Mouse (Mus musculus) hindbrain, embryonic 11.5 days (tissue): ENCODE results near the gene Gm36210. TPM values are rescaled to one million over a fixed set of nuclear protein-coding genes. Genes with fewer than 3 reads are reported as not detected.

ENCODE experiments used
- ATAC-seq: fragments of 200-750 bp; cut with Nextera tagmentation; 2 replicates; pipeline ENCODE4 v1.8.0; 2017; ENCODE audit warnings: mild to moderate bottlenecking, moderate TSS enrichment, moderate library complexity; ENCODE audit not compliant: low FRiP score
- DNase-seq: peaks from one replicate; pipeline ENCODE4 v3.0.0-alpha.2; 2015; ENCODE audit warnings: low spot score
- H3K27ac ChIP-seq: fragments of 300-500 bp; sonication (generic); 2 replicates; pipeline ENCODE4 v1.5.1; 2014; ENCODE audit warnings: mild to moderate bottlenecking, low read depth, low read length
- H3K27me3 ChIP-seq: fragments of 300-500 bp; sonication (generic); 2 replicates; pipeline ENCODE4 v1.6.1; 2014; ENCODE audit warnings: mild to moderate bottlenecking, low read length, moderate library complexity, mixed read lengths; ENCODE audit not compliant: control insufficient read depth, insufficient read depth
- H3K36me3 ChIP-seq: fragments of 300-500 bp; sonication (generic); 2 replicates; pipeline ENCODE4 v1.6.1; 2014; ENCODE audit warnings: mild to moderate bottlenecking, low read length, moderate library complexity, mixed read lengths; ENCODE audit not compliant: control insufficient read depth, insufficient read depth
- H3K4me1 ChIP-seq: fragments of 300-500 bp; sonication (generic); replicated peaks from 2 replicates; pipeline ENCODE4 v1.6.1; 2014; ENCODE audit warnings: low read length, mixed read lengths; ENCODE audit not compliant: control insufficient read depth, insufficient read depth
- H3K4me2 ChIP-seq: fragments of 300-500 bp; sonication (generic); replicated peaks from 2 replicates; pipeline ENCODE4 v1.6.1; 2014; ENCODE audit warnings: mild to moderate bottlenecking, low read depth, low read length
- H3K4me3 ChIP-seq: fragments of 300-500 bp; sonication (generic); 2 replicates; pipeline ENCODE4 v1.5.1; 2014; ENCODE audit warnings: low read depth, low read length
- H3K9ac ChIP-seq: fragments of 300-500 bp; sonication (generic); 2 replicates; pipeline ENCODE4 v1.6.1; 2014; ENCODE audit warnings: low read depth, low read length
- H3K9me3 ChIP-seq: fragments of 300-500 bp; sonication (generic); 2 replicates; pipeline ENCODE4 v1.6.1; 2016; ENCODE audit warnings: low read length; ENCODE audit not compliant: control insufficient read depth
- WGBS: fragments of 180-500 bp; shearing (Covaris S2); extraction: QIAGEN DNeasy Blood & Tissue Kit; methylation state at CpG from one replicate; pipeline ENCODE4 v1.1.7; 2014; 5-methylcytosine and 5-hydroxymethylcytosine counted together
- polyA plus RNA-seq: library from polyadenylated mRNA; unstranded; fragments of >200 nt; fragmentation: Nextera tagmentation; extraction: Ambion mirVana; gene quantifications from 2 replicates; pipeline ENCODE4 v1.2.1, GENCODE M21; 2014

Gm36210 gene
- polyA plus RNA-seq, 1 experiment from 2014 or later = not detected

DNA sequence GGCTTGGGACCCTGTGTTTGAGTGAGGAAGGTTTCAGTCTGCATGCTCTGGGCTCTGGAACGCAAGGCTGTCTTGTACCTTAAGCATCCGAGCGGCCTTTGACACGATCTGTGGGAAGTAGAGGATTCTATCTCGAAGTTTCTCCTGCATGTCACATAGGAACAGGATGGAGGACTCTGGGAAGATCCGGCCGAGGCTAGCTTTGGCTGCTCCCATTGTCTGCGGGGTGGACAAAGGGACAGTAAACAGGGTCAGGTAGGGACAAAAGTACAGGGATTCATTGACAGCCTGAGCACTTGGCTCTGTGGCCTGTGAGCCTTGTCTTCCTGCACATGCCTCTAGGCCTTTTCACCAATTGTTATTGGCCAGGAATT lies 55.0 kb downstream of the Gm36210 start:
- Histone ChIP-seq H3K36me3 (no peaks in the 10 kb centered on the region), H3K9me3 (no peaks in the 10 kb centered on the region), H3K27me3 (no peaks in the 10 kb centered on the region), H3K4me3 (no peak overlapping the region), H3K27ac (no peak overlapping the region), H3K4me1 (no peaks in the 10 kb centered on the region), H3K4me2 (no peak overlapping the region), H3K9ac (no peak overlapping the region)
- 70% methylated on average over 8 of the region's 8 CpGs for WGBS
- ATAC-seq (no peak), DNase-seq (no peak)

- H3K4me2 ChIP-seq = no peak overlapping the region
- no peaks in the 10 kb centered on the region for H3K4me1 ChIP-seq
- ATAC-seq (no peak), DNase-seq (no peak)
- no peak overlapping the region for H3K9ac ChIP-seq
- H3K9me3 ChIP-seq = no peaks in the 10 kb centered on the region
- 80% methylated on average over 11 of the region's 11 CpGs for WGBS
- no peaks in the 10 kb centered on the region for H3K36me3 ChIP-seq
- H3K27ac ChIP-seq = no peak overlapping the region
- H3K4me3 ChIP-seq = no peak overlapping the region
- H3K27me3 ChIP-seq = no peaks in the 10 kb centered on the region
These were observed 55.5 kb downstream of the Gm36210 start for GRCm38 (mm10) chr7:4850621-4851314.

- H3K36me3 ChIP-seq = no peaks in the 10 kb centered on the region
- DNase-seq = no peak
- H3K27me3 ChIP-seq = no peaks in the 10 kb centered on the region; the same call in 1 of the 2 replicates
- no peak overlapping the region for H3K4me3 ChIP-seq
- H3K4me1 ChIP-seq = no peaks in the 10 kb centered on the region
- ATAC-seq = no peak
- no peak overlapping the region for H3K27ac ChIP-seq
- no peaks in the 10 kb centered on the region for H3K9me3 ChIP-seq
- H3K4me2 ChIP-seq = no peak overlapping the region
- WGBS = 65% methylated on average over 9 of the region's 9 CpGs
- no peak overlapping the region for H3K9ac ChIP-seq
These were observed 56.9 kb downstream of the Gm36210 start for GRCm38 (mm10) chr7:4849372-4849771.

Other genes with a start within 250 kb of the Gm36210 start
- 6.0 and 8.1 TPM in 2 replicates for gene Ppp6r1, start 247.5 kb downstream of the Gm36210 start, polyA plus RNA-seq
- gene Hspbp1, start 221.4 kb downstream of the Gm36210 start, polyA plus RNA-seq = 112 and 114 TPM in 2 replicates
- gene Brsk1, start 215.9 kb downstream of the Gm36210 start, polyA plus RNA-seq = 3.1 and 5.1 TPM in 2 replicates
- gene Tmem150b, start 181.3 kb downstream of the Gm36210 start, polyA plus RNA-seq = 0.22 and 0.26 TPM in 2 replicates
- 64.3 and 69.2 TPM in 2 replicates for gene Kmt5c, start 166.4 kb downstream of the Gm36210 start, polyA plus RNA-seq
- gene Cox6b2, start 153.4 kb downstream of the Gm36210 start, polyA plus RNA-seq = 28.0 and 28.5 TPM in 2 replicates
- not detected in 2 replicates for gene Fam71e2, start 135.2 kb downstream of the Gm36210 start, polyA plus RNA-seq
- gene Il11, start 123.7 kb downstream of the Gm36210 start, polyA plus RNA-seq = 0.08 and 0.14 TPM in 2 replicates
- gene Tmem190, start 123.6 kb downstream of the Gm36210 start, polyA plus RNA-seq = not detected in 2 replicates
- gene Tmem238, start 116.9 kb downstream of the Gm36210 start, polyA plus RNA-seq = 0.78 and 0.93 TPM in 2 replicates
- 186 and 191 TPM in 2 replicates for gene Rpl28, start 113.6 kb downstream of the Gm36210 start, polyA plus RNA-seq
- gene Ube2s, start 93.9 kb downstream of the Gm36210 start, polyA plus RNA-seq = 400 and 452 TPM in 2 replicates
- gene Shisa7, start 61.8 kb downstream of the Gm36210 start, polyA plus RNA-seq = 2.9 and 4.1 TPM in 2 replicates
- 2.5 and 2.9 TPM in 2 replicates for gene Isoc2b, start 36.3 kb downstream of the Gm36210 start, polyA plus RNA-seq
- 1.1 TPM in 2 replicates for gene Isoc2a, start 29.4 kb downstream of the Gm36210 start, polyA plus RNA-seq
- 4.0 and 4.2 TPM in 2 replicates for gene Zfp628, start 8.7 kb upstream of the Gm36210 start, polyA plus RNA-seq
- 7.1 and 7.3 TPM in 2 replicates for gene Nat14, start 15.5 kb upstream of the Gm36210 start, polyA plus RNA-seq
- 1.1 and 1.4 TPM in 2 replicates for gene Ssc5d, start 19.3 kb upstream of the Gm36210 start, polyA plus RNA-seq
- gene Sbk2, start 57.9 kb upstream of the Gm36210 start, polyA plus RNA-seq = 0.07 and 0.09 TPM in 2 replicates
- 0.04 TPM in 1 of 2 replicates, not detected in the other for gene Sbk3, start 64.7 kb upstream of the Gm36210 start, polyA plus RNA-seq
- gene Zfp579, start 89.6 kb upstream of the Gm36210 start, polyA plus RNA-seq = 45.0 and 61.0 TPM in 2 replicates
- gene Zfp524, start 107.9 kb upstream of the Gm36210 start, polyA plus RNA-seq = 7.5 and 10.6 TPM in 2 replicates
- 38.2 and 43.2 TPM in 2 replicates for gene Fiz1, start 108.2 kb upstream of the Gm36210 start, polyA plus RNA-seq
- 0.19 and 1.8 TPM in 2 replicates for gene Gm44973, start 109.0 kb upstream of the Gm36210 start, polyA plus RNA-seq
- 5.7 and 8.6 TPM in 2 replicates for gene Zfp865, start 113.9 kb upstream of the Gm36210 start, polyA plus RNA-seq
- gene Ccdc106, start 114.0 kb upstream of the Gm36210 start, polyA plus RNA-seq = 7.2 and 8.6 TPM in 2 replicates
- not detected in 2 replicates for gene 4632433K11Rik, start 127.6 kb upstream of the Gm36210 start, polyA plus RNA-seq
- 3.1 and 4.3 TPM in 2 replicates for gene Zfp784, start 131.9 kb upstream of the Gm36210 start, polyA plus RNA-seq
- gene Zfp580, start 145.0 kb upstream of the Gm36210 start, polyA plus RNA-seq = 32.4 and 37.5 TPM in 2 replicates
- 161 and 162 TPM in 2 replicates for gene U2af2, start 155.6 kb upstream of the Gm36210 start, polyA plus RNA-seq
- 54.2 and 55.3 TPM in 2 replicates for gene Epn1, start 173.7 kb upstream of the Gm36210 start, polyA plus RNA-seq
- gene Rfpl4, start 210.4 kb upstream of the Gm36210 start, polyA plus RNA-seq = not detected in 2 replicates
- gene Rasl2-9, start 219.4 kb upstream of the Gm36210 start, polyA plus RNA-seq = 0.18 and 0.31 TPM in 2 replicates
- 0.01 and 0.05 TPM in 2 replicates for gene Vmn1r55, start 243.2 kb upstream of the Gm36210 start, polyA plus RNA-seq